Mouse (Mus musculus) embryonic facial prominence, embryonic 11.5 days (tissue): Measurements from ENCODE around the gene Lmo1. TPM values are rescaled to one million over a fixed set of nuclear protein-coding genes. Genes with fewer than 3 reads are reported as not detected.

ENCODE experiments used
- ATAC-seq: fragments of 200-750 bp; cut with Nextera tagmentation; replicated peaks from 2 replicates; pipeline ENCODE4 v1.8.0; 2017; ENCODE audit warnings: low read depth; ENCODE audit not compliant: insufficient number of reproducible peaks, low FRiP score, low TSS enrichment
- DNase-seq: peaks from one replicate; pipeline ENCODE4 v3.0.0-alpha.2; 2015; ENCODE audit warnings: low spot score
- H3K27ac ChIP-seq: fragments of 300-500 bp; sonication (generic); replicated peaks from 2 replicates; pipeline ENCODE4 v1.5.1; 2014; ENCODE audit warnings: mild to moderate bottlenecking, low read depth, low read length, control low read depth
- H3K27me3 ChIP-seq: fragments of 300-500 bp; sonication (generic); 2 replicates; pipeline ENCODE4 v1.6.1; 2014; ENCODE audit warnings: mild to moderate bottlenecking, low read length, moderate library complexity, mixed read lengths; ENCODE audit not compliant: control insufficient read depth, insufficient read depth
- H3K36me3 ChIP-seq: fragments of 300-500 bp; sonication (generic); replicated peaks from 2 replicates; pipeline ENCODE4 v1.6.1; 2014; ENCODE audit warnings: low read depth, mild to moderate bottlenecking, low read length, moderate library complexity, mixed read lengths; ENCODE audit not compliant: control insufficient read depth, insufficient read depth
- H3K4me1 ChIP-seq: fragments of 300-500 bp; sonication (generic); 2 replicates; pipeline ENCODE4 v1.6.1; 2014; ENCODE audit warnings: low read length, mixed read lengths; ENCODE audit not compliant: control insufficient read depth, insufficient read depth
- H3K4me2 ChIP-seq: fragments of 300-500 bp; sonication (generic); 2 replicates; pipeline ENCODE4 v1.6.1; 2014; ENCODE audit warnings: low read depth, mild to moderate bottlenecking, control low read depth, low read length, moderate library complexity
- H3K4me3 ChIP-seq: fragments of 300-500 bp; sonication (generic); 2 replicates; pipeline ENCODE4 v1.5.1; 2014; ENCODE audit warnings: low read depth, low read length, control low read depth
- H3K9ac ChIP-seq: fragments of 300-500 bp; sonication (generic); replicated peaks from 2 replicates; pipeline ENCODE4 v1.6.1; 2014; ENCODE audit warnings: mild to moderate bottlenecking, control low read depth, low read length
- H3K9me3 ChIP-seq: fragments of 300-500 bp; sonication (generic); replicated peaks from 2 replicates; pipeline ENCODE4 v1.6.1; 2016; ENCODE audit warnings: mild to moderate bottlenecking, low read length, inconsistent platforms, mixed read lengths; ENCODE audit not compliant: control insufficient read depth
- WGBS: fragments of 180-500 bp; shearing (Covaris S2); extraction: QIAGEN DNeasy Blood & Tissue Kit; methylation state at CpG from one replicate; pipeline ENCODE4 v1.1.7; 2014; 5-methylcytosine and 5-hydroxymethylcytosine counted together
- polyA plus RNA-seq: library from polyadenylated mRNA; unstranded; fragments of >200 nt; fragmentation: Nextera tagmentation; extraction: Ambion mirVana; gene quantifications from 2 replicates; pipeline ENCODE4 v1.2.1, GENCODE M21; 2014

The Lmo1 gene
- polyA plus RNA-seq, 1 experiment from 2014 or later = 33.4 TPM

GRCm38 (mm10) chr7:109170441-109170820 lies 4.6 kb downstream of the Lmo1 start:
- no peak overlapping the region for H3K9ac ChIP-seq
- no peak overlapping the region for H3K27ac ChIP-seq
- no peaks in the 10 kb centered on the region for H3K9me3 ChIP-seq
- no peaks in the 10 kb centered on the region for H3K4me1 ChIP-seq
- DNase-seq (peak; percentile 92), ATAC-seq (0 out of 2 replicates have a peak, but pooled peaks have one; percentile 14)
- H3K36me3 ChIP-seq = no peaks in the 10 kb centered on the region
- H3K4me3 ChIP-seq = peak overlapping the region; percentile 60
- WGBS = 0% methylated on average over 17 of the region's 17 CpGs
- peak overlapping the region; percentile 99 for H3K4me2 ChIP-seq
- peaks cover 8% of the 10 kb centered on the region for H3K27me3 ChIP-seq

- H3K9me3 ChIP-seq = no peaks in the 10 kb centered on the region
- peak overlapping the region; percentile 99 for H3K4me2 ChIP-seq
- peak; percentile 68 for DNase-seq
- peak overlapping the region; percentile 67 for H3K9ac ChIP-seq
- H3K27ac ChIP-seq = peak overlapping the region; percentile 52; the same call in 1 of the 2 replicates
- no peaks in the 10 kb centered on the region for H3K36me3 ChIP-seq
- peaks cover 7% of the 10 kb centered on the region for H3K27me3 ChIP-seq
- no peaks in the 10 kb centered on the region for H3K4me1 ChIP-seq
- H3K4me3 ChIP-seq = peak overlapping the region; percentile 60
- under 1% methylated on average over 66 of the region's 72 CpGs for WGBS
- peak; percentile 27 for ATAC-seq
These were observed 5.2 kb downstream of the Lmo1 start for GRCm38 (mm10) chr7:109169505-109170440.

- H3K4me2 ChIP-seq = no peak overlapping the region
- 93% methylated on average over 7 of the region's 7 CpGs for WGBS
These were observed 6.3 kb downstream of the Lmo1 start for GRCm38 (mm10) chr7:109168716-109169115.

GRCm38 (mm10) chr7:109165931-109166585 lies 8.9 kb downstream of the Lmo1 start:
- no peak for ATAC-seq
- H3K27me3 ChIP-seq = peaks cover 3% of the 10 kb centered on the region; the same call in 1 of the 2 replicates
- H3K4me3 ChIP-seq = no peak overlapping the region
- 58% methylated on average over 17 of the region's 17 CpGs for WGBS
- H3K36me3 ChIP-seq = no peaks in the 10 kb centered on the region
- no peak overlapping the region; the same call in 1 of the 2 replicates for H3K9ac ChIP-seq
- DNase-seq = no peak
- no peaks in the 10 kb centered on the region for H3K4me1 ChIP-seq
- no peaks in the 10 kb centered on the region for H3K9me3 ChIP-seq
- H3K27ac ChIP-seq = no peak overlapping the region
- no peak overlapping the region for H3K4me2 ChIP-seq

More at GRCm38 (mm10) chr7:109168716-109169115, 6.3 kb downstream of the Lmo1 start:
- H3K4me1 ChIP-seq = no peaks in the 10 kb centered on the region
- peaks cover 3% of the 10 kb centered on the region; the same call in 1 of the 2 replicates for H3K27me3 ChIP-seq
- H3K4me3 ChIP-seq = no peak overlapping the region
- H3K27ac ChIP-seq = no peak overlapping the region
- ATAC-seq = no peak
- H3K9ac ChIP-seq = no peak overlapping the region
- H3K36me3 ChIP-seq = no peaks in the 10 kb centered on the region
- H3K9me3 ChIP-seq = no peaks in the 10 kb centered on the region
- DNase-seq = no peak

GRCm38 (mm10) chr7:109154331-109154730 lies 20.7 kb downstream of the Lmo1 start:
- no peak overlapping the region for H3K27ac ChIP-seq
- no peaks in the 10 kb centered on the region for H3K27me3 ChIP-seq
- WGBS = 72% methylated on average over 11 of the region's 11 CpGs

GRCm38 (mm10) chr7:109153538-109153937 lies 21.5 kb downstream of the Lmo1 start:
- Histone ChIP-seq H3K4me1 (no peaks in the 10 kb centered on the region), H3K4me3 (no peak overlapping the region), H3K4me2 (no peak overlapping the region), H3K36me3 (no peaks in the 10 kb centered on the region), H3K9ac (no peak overlapping the region), H3K27me3 (no peaks in the 10 kb centered on the region), H3K27ac (no peak overlapping the region), H3K9me3 (no peaks in the 10 kb centered on the region)
- 81% methylated on average over 5 of the region's 5 CpGs for WGBS
- no peak for DNase-seq
- ATAC-seq = no peak

More at GRCm38 (mm10) chr7:109154331-109154730, 20.7 kb downstream of the Lmo1 start:
- DNase-seq = no peak
- no peak overlapping the region for H3K9ac ChIP-seq
- H3K4me1 ChIP-seq = no peaks in the 10 kb centered on the region
- no peaks in the 10 kb centered on the region for H3K9me3 ChIP-seq
- no peak overlapping the region for H3K4me2 ChIP-seq
- ATAC-seq = no peak
- no peak overlapping the region for H3K4me3 ChIP-seq
- no peaks in the 10 kb centered on the region for H3K36me3 ChIP-seq

- Histone ChIP-seq H3K9ac (no peak overlapping the region), H3K4me1 (no peaks in the 10 kb centered on the region), H3K36me3 (no peaks in the 10 kb centered on the region), H3K27me3 (no peaks in the 10 kb centered on the region), H3K4me3 (no peak overlapping the region), H3K27ac (no peak overlapping the region), H3K4me2 (no peak overlapping the region), H3K9me3 (no peaks in the 10 kb centered on the region)
- ATAC-seq (no peak), DNase-seq (no peak)
- WGBS = 86% methylated on average over 4 of the region's 4 CpGs
These were observed 23.9 kb downstream of the Lmo1 start for GRCm38 (mm10) chr7:109151088-109151487.

- WGBS = 24% methylated on average over 8 of the region's 8 CpGs
- H3K4me1 ChIP-seq = no peaks in the 10 kb centered on the region
- DNase-seq = no peak
- no peak overlapping the region for H3K4me2 ChIP-seq
- no peak for ATAC-seq
- no peak overlapping the region for H3K4me3 ChIP-seq
- H3K9me3 ChIP-seq = no peaks in the 10 kb centered on the region
- no peaks in the 10 kb centered on the region for H3K36me3 ChIP-seq
- no peak overlapping the region for H3K9ac ChIP-seq
- no peaks in the 10 kb centered on the region for H3K27me3 ChIP-seq
- no peak overlapping the region for H3K27ac ChIP-seq
These were observed 29.8 kb downstream of the Lmo1 start for GRCm38 (mm10) chr7:109145211-109145610.
